Mouse (Mus musculus) cerebellum, postnatal 10 days (tissue): Measurements from ENCODE around the gene Mvb12a.

Experiments
- DNase-seq, 2 experiments: peaks; one replicate each; pipeline ENCODE4 v3.0.0; 2021; ENCODE audit warnings: mixed read lengths in 2 of 2

Gene Mvb12a

GRCm38 (mm10) chr8:71542632-71543343 lies at the start of gene Mvb12a:
TSS of gene Mvb12a (plus strand) at chr8:71542922.
- DNase-seq: peak; percentile 96 to 98

- DNase-seq: peak; percentile 94 to 95
Measured at GRCm38 (mm10) chr8:71495039-71495438, 47.7 kb upstream of the Mvb12a start.

- no peak for DNase-seq
Measured at GRCm38 (mm10) chr8:71495811-71496210, 46.9 kb upstream of the Mvb12a start.

- DNase-seq: peak; percentile 76 to 80
Measured at GRCm38 (mm10) chr8:71496481-71496880, 46.2 kb upstream of the Mvb12a start.

GRCm38 (mm10) chr8:71497077-71497645 lies 45.6 kb upstream of the Mvb12a start:
- DNase-seq: peak in 1 of 2 experiments; percentile 3

DNA sequence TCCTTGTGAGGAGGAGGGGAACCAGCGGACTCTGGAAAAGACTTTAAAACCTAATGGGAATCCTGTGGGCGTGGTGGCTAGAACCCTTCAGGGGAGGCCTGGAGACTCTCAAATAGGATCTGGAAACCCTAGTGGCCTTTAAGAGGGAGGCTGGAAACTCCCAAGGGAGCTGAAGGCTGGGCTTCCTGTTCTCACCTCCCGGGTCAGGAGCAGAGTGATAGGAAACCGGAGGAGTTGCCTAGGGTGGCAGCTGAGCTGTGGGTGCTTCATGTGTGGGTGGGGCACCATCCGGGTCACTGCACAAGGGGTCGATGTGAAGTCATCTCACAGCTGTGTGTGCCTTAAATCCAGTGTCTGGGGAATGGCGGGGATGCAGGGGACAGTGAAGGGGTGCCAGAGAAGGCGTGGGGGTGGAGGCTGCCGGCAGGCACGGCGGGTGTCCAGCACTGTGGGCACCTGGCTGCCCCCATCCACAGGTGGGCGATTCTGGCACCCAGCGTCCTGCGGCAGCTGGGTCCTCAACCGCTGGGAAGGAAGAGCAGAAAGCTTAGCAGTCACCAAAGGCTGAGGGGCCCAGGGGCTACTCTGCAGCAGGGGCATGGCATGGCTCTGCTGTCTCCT lies 44.7 kb upstream of the Mvb12a start:
- peak in 1 of 2 experiments; percentile 13 for DNase-seq

- no peak for DNase-seq
Measured at GRCm38 (mm10) chr8:71498816-71499690, 43.7 kb upstream of the Mvb12a start.

GRCm38 (mm10) chr8:71504349-71504748 lies 38.4 kb upstream of the Mvb12a start:
- DNase-seq: no peak

DNA sequence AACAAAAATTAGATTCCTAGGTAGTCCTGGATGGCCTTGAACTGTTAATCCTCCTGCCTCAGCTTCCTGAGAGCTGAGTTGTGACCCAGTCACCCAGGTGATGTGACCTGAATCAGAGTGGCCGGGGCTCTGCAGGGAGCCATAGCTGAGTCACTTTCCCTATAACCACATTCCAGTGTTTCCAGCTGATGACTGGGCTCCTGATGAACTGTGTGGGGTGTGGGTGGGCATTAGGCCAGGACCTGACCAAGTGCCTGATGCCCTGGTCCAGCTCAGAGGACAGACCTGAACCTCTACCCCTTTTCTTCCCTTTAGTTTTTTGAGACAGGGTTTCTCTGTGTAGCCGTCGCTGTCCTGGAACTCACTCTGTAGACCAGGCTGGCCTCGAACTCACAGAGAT lies 37.4 kb upstream of the Mvb12a start:
- DNase-seq: peak in 1 of 2 experiments; percentile 5

DNA sequence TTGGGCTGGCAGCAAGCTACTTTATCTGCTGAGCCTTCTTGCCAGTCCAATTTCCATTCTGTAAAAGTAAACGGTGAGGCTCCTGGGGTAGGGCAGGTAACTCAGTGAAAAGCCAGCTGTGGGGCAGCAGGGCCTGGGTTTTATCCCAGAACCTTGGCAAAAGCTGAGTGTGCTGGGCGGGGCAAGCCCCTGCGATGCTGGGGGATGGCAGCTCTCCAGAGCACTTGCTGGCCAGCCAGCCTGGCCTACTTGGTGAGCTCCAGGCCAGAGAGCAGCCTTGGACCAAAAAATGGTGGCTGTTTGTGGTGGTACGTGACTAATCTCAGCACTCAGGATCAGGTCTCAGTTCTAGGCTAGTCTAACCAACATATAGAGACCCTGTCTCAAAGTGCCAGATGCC lies 36.7 kb upstream of the Mvb12a start:
- peak; percentile 72 to 82 for DNase-seq

GRCm38 (mm10) chr8:71507589-71508104 lies 35.1 kb upstream of the Mvb12a start:
- DNase-seq: peak; percentile 79 to 84

DNA sequence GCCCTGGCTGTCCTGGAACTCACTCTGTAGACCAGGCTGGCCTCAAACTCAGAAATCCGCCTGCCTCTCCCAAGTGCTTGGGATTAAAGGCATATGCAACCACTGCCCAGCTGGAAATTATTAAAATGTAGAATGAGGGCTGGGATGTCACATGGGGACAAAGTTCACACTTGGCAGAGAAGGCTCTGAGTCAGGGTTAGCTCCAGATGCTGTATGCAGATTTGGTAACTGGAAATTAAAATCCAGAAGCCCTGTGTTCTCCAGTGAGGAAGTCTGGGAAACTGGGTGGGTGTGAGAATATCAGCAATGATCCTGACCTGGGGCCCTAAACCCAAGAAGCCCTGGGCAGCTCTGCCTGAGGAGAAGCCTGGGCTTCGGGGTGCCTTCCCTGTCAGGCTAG lies 33.4 kb upstream of the Mvb12a start:
- DNase-seq: no peak

DNA sequence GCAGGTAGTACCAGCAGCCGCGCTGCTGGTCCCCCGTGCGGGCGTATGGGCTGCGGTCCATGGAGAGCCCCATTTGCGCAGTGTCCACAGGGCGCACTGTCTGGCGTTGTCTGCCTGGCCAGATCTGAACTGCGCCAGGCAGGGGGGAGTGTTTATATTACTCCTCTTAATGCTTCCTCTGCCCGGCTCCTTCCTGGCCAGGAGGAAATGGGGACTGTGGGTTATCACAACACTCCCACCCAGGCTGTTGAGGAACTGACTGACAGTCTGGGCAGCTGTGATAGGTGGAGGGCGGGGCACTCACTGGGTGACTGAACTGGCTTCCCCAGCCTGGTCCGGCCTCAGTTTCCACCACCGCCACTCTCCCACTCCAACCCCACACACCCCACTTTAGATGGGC lies 31.1 kb upstream of the Mvb12a start, which contains the start of gene Plvap:
Plvap (minus strand) TSS at position 109 of the 400 bp plus-strand sequence.
- DNase-seq: no peak

- no peak for DNase-seq
Measured at GRCm38 (mm10) chr8:71513018-71513754, 29.5 kb upstream of the Mvb12a start.

DNA sequence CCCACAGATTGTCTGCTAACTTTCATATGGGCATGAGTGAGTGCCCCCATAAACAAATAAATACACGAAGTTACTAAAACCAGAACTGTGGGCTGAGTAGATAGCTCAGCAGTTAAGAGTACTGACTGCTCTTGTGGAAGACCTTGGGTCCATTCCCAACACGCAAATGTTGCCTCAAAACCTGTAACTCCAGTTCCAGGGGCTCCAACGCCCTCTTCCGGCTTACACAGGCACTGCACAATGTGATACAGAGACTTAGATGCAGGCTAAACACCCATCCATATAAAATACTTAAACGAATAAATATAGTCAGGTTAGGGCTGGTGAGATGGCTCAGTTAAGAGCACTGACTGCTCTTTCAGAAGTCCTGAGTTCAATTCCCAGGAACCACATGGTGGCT lies 27.7 kb upstream of the Mvb12a start:
- no peak for DNase-seq

DNA sequence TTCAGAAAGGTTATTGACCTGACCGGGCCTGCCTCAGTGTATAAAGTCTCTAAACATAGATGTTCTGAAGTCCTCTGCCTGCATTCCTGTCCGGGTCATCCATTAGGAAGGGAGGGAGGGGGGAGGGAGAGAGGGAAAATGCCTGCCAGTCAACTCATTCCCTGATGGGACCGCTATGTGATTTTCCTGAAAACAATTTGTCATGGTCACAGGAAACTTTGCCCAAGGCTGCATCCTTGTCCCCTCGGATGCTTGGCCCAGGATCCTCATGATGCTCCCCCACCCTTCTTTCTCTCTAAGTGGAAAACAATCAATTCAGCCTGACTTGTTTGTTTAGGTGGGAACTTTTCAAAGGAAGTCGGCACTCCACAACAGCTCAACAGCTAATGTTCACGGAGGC lies 25.9 kb upstream of the Mvb12a start:
- DNase-seq: no peak

DNA sequence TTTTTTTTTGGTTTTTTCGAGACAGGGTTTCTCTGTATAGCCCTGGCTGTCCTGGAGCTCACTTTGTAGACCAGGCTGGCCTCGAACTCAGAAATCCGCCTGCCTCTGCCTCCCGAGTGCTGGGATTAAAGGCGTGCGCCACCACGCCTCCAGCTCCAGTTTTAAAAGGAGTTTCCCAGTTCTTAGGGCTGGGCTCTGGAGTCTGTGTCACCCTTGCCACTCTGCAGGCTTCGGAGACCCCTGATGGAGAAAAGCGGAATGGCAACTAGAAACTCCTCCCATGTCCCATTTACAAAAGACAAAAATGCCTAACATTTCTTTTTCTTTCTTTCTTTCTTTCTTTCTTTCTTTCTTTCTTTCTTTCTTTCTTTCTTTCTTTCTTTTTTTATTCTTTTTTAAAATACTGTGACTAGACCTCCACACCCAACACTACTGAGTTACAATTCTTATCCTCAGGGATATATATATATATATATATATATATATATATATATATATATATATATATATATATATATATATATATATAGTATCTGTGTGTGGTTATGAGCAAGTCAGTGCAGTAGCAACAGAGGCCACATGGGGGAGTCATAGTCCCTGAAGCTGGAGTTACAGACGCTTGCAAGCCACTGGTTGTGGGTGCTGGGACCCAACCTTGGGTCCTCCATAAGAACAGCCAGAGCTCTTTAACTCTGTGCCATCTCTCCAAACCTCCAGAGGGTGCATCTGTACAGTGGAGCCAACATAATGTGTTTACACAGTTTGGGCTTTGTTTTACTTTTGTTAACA lies 23.5 kb upstream of the Mvb12a start:
- DNase-seq: peak; percentile 75 to 79

GRCm38 (mm10) chr8:71521634-71522033 lies 21.1 kb upstream of the Mvb12a start:
- peak; percentile 95 to 96 for DNase-seq

DNA sequence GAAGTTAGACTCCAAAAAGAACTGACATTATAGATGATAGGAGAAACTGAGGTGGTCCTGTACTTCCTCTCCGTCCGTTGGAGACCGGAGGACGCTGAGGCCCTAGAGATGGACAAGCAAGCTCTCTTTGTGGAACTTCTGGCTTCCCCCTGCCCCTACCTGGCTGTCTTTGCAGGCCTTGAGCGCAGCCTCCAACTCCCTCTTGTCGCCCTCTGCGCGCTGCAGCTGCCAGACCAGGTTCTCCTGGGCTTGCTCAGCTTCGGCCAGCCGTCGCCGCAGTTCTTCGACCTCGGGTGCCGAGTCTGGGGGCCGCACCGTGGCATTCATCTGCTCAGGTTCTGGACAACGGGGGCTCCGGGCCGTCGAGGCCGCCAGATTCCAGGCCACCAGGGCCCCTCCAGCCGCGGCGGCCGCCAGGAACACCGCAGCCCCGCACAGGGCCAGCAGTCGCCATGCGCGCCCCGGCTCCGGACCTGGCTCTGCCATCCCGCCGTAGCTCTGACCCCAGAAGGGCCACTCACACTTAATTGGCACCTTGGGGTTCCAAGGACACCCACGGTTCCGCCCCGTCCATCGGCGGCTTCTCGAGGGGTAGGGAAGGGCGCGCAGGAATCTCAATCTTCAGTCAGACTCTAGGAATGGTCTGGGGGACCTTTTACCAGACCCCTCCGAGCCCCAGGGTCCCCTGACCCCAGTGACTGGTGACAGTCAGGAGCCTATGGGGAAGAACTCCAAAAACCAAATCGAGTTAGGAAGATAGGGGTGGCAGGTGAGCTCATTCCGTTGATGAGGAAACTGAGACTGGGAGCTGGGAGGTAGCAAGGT lies 17.3 kb upstream of the Mvb12a start, which contains the start of gene Ccdc194:
Ccdc194 (minus strand) TSS at position 486 of the 825 bp plus-strand sequence.
- DNase-seq: no peak

- no peak for DNase-seq
Measured at GRCm38 (mm10) chr8:71526272-71526671, 16.4 kb upstream of the Mvb12a start.
